Mouse (Mus musculus) olfactory bulb, adult 2 months (tissue): ENCODE data around the gene Adat3.

Experiments
- CTCF ChIP-seq: fragments of 200-500 bp; IDR thresholded peaks from 2 replicates; pipeline ENCODE4 v1.5.1; 2012; ENCODE audit warnings: low read depth, mild to moderate bottlenecking, low read length, moderate library complexity; ENCODE audit not compliant: insufficient read depth
- POLR2A ChIP-seq: fragments of 200-500 bp; IDR thresholded peaks from 2 replicates; pipeline ENCODE4 v1.6.1; 2012; ENCODE audit warnings: mild to moderate bottlenecking, low read depth, low read length, moderate library complexity; ENCODE audit not compliant: insufficient read depth

DNA sequence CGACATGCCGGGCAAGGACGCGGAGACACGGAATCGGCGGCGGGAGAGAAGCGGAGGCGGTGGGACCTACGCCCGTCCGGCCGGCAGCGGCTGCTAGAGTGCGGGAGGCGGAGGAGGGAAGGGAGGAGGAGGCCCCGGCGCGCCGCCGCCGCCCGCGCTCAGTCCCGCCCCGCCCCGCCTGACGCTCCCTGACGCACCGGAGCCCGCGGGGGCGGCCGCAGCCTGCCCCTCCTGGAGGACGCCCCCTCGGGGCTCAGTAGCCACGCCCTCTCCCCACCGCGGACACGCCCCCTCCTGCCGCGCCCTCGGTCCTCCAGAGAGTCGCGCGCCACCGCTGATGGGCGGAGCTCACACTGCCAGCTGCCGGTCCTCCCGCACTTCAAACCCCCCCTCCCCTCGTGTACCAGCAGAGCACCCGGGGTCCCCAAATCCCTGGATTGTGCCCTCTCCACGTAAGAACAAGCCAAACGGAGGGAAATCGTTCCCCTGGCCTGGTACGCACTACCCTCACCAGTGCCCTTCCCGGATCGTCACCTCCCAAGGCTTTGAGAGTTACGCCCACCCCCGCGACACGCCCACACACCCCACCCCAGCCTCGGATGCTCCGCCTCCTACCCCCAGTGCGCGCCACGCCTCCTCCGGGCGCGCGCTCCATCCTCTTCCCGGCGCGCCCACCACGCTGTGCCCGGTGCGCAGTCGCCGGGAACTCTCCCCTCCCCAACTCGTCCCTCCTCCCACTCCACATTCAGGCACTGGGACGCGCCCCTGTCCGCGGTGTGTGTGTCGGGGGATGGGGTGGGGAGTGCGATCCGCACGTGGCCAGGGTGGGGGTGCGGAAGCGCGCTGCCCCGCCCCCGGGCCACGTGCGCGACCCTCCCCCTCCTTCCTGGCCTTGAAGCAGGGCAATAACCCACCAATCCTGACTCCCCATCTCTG lies 25.2 kb upstream of the Adat3 start, which contains the start of gene Klf16:
- TF ChIP-seq CTCF, result no peak
- peak; percentile 32; the same call in 1 of the 2 replicates for TF ChIP-seq POLR2A
